Comparison of ENCODE assay signal across 8 mouse cellular contexts in the genomic region with DNA sequence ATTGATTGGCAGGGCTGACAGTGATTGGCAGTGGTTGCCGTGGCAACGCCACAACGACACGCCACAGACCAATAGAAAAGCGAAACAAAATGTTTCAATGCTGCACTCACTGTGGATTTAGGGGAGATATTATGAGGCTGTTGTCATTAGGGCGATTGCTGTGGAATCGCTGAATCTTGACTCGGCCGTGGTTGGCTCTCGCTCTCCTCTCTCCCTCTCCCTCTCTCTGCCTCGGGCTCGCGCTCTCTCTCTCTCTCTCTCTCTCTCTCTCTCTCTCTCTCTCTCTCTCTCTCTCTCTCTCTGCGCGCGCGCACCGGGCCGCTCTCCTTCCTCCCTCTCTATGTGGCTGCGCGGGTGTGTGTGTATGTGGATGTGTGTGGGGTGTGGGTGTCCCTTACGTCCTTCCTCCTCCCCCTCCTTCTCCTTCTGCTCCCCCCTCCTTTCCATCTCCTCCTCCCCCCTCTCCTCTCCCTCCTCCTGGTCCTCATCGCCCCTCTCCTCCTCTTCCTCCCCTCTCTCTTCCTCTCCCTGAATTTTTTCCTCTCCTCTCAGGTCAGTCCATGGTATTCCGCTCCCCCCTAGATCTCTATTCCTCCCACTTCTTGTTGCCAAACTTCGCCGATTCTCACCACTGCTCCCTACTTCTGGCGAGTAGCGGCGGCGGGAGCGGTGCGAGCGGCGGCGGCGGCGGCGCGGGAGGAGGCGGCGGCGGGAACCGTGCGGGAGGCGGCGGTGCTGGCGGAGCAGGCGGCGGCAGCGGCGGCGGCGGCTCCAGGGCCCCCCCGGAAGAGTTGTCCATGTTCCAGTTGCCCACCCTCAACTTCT. TPM values are rescaled to one million over a fixed set of nuclear protein-coding genes. Genes with fewer than 3 reads are reported as not detected.
DNase-seq lines count a peak whose midpoint lies in the region; ATAC-seq and TF ChIP-seq lines count a peak whose summit lies in the region.

No protein-coding gene starts in this region.

- TF ChIP-seq CTCF in cerebellum, adult 2 months (IDR thresholded peaks at IDR 0.05; ENCODE audit: borderline replicate concordance, insufficient read depth, low read depth, low read length): no peak
- no peak for TF ChIP-seq CTCF in E14TG2a.4 (conservative IDR thresholded peaks at IDR 0.05; ENCODE audit: low read length)
- TF ChIP-seq CTCF in liver, postnatal 0 days (IDR thresholded peaks at IDR 0.05; ENCODE audit: low read depth): no peak

- no peaks in the 10 kb centered on the region for H3K4me1 ChIP-seq in cerebellum, adult 2 months (ENCODE audit: control insufficient read depth, insufficient read depth, low read length)
- peaks cover 66% of the 10 kb centered on the region for H3K4me1 ChIP-seq in E14TG2a.4 (replicated peaks; ENCODE audit: low read depth, low read length)
- H3K4me1 ChIP-seq in forebrain, embryonic 15.5 days: peaks cover 39% of the 10 kb centered on the region
- H3K4me1 ChIP-seq in liver, postnatal 0 days (ENCODE audit: insufficient read depth): 0 out of 2 replicates have a peak, but pooled peaks cover 4% of the 10 kb centered on the region

- TF ChIP-seq POLR2A in cerebellum, adult 2 months (IDR thresholded peaks at IDR 0.05; ENCODE audit: borderline replicate concordance, insufficient read depth, low read length): no peak

- H3K4me2 ChIP-seq in forebrain, embryonic 15.5 days (replicated peaks): peak overlapping the region; percentile 71
- peak overlapping the region; percentile 9; the same call in 1 of the 2 replicates for H3K4me2 ChIP-seq in liver, postnatal 0 days (ENCODE audit: low read depth, low read length)

- H3K4me3 ChIP-seq in cerebellum, adult 2 months (replicated peaks; ENCODE audit: insufficient read depth, low read depth, low read length): peak overlapping the region; percentile 15
- H3K4me3 ChIP-seq in E14TG2a.4 (replicated peaks; ENCODE audit: low read length): 0 out of 2 replicates have a peak overlapping the region, but pooled peaks have one; percentile 20
- H3K4me3 ChIP-seq in forebrain, embryonic 15.5 days: peak overlapping the region; percentile 45
- H3K4me3 ChIP-seq in liver, postnatal 0 days (ENCODE audit: low read depth, low read length): no peak overlapping the region

- H3K36me3 ChIP-seq in E14TG2a.4 (ENCODE audit: insufficient read depth, low read length): no peaks in the 10 kb centered on the region
- H3K36me3 ChIP-seq in forebrain, embryonic 15.5 days: no peaks in the 10 kb centered on the region
- H3K36me3 ChIP-seq in liver, postnatal 0 days (replicated peaks; ENCODE audit: insufficient read depth, low read length): no peaks in the 10 kb centered on the region

- 1% methylated on average over 53 of the region's 54 CpGs for WGBS in cerebellum, adult 2 months
- under 1% methylated on average over 46 of the region's 54 CpGs for WGBS in forebrain, embryonic 15.5 days
- WGBS in liver, postnatal 0 days (ENCODE audit: insufficient replicate concordance): 2% methylated on average over 50 of the region's 54 CpGs

- peak overlapping the region; percentile 56 for H3K9ac ChIP-seq in forebrain, embryonic 15.5 days (replicated peaks)
- no peak overlapping the region for H3K9ac ChIP-seq in liver, postnatal 0 days (replicated peaks)

- TF ChIP-seq EP300 in liver, postnatal 0 days (IDR thresholded peaks at IDR 0.05; ENCODE audit: low read depth): no peak

- ATAC-seq in forebrain, embryonic 15.5 days (replicated peaks): peak; percentile 72
- no peak for ATAC-seq in liver, postnatal 0 days

- no peaks in the 10 kb centered on the region for H3K9me3 ChIP-seq in E14TG2a.4 (ENCODE audit: low read length)
- no peaks in the 10 kb centered on the region for H3K9me3 ChIP-seq in forebrain, embryonic 15.5 days
- H3K9me3 ChIP-seq in liver, postnatal 0 days (ENCODE audit: low read length): no peaks in the 10 kb centered on the region

- DNase-seq in cerebellum, adult 2 months: no peak
- no peak for DNase-seq in cerebellum, postnatal 14 days
- no peak for DNase-seq in liver, postnatal 0 days
- DNase-seq in ovary, postnatal 10 days (ENCODE audit: low spot score): no peak
- no peak for DNase-seq in cerebellum, adult 11 months
- no peak for DNase-seq in yolk sac, embryonic 10.5 days (ENCODE audit: low spot score)

- no peak overlapping the region for H3K27ac ChIP-seq in cerebellum, adult 2 months (ENCODE audit: insufficient read depth, low read length)
- H3K27ac ChIP-seq in forebrain, embryonic 15.5 days (replicated peaks): peak overlapping the region; percentile 84
- H3K27ac ChIP-seq in liver, postnatal 0 days (ENCODE audit: low read depth): no peak overlapping the region

- peaks cover 18% of the 10 kb centered on the region for H3K27me3 ChIP-seq in cerebellum, adult 2 months (ENCODE audit: control insufficient read depth, insufficient read depth, low read length)
- H3K27me3 ChIP-seq in E14TG2a.4 (ENCODE audit: insufficient read depth, low read length): peaks cover 99% of the 10 kb centered on the region
- H3K27me3 ChIP-seq in forebrain, embryonic 15.5 days: peaks cover 78% of the 10 kb centered on the region
- peaks cover 100% of the 10 kb centered on the region for H3K27me3 ChIP-seq in liver, postnatal 0 days (ENCODE audit: insufficient read depth, low read length)

RNA-seq across cellular contexts. Expression of a gene that starts 7.5 kb away (rescaled TPM):
- 1.3 and 1.8 TPM in 2 replicates for polyA plus RNA-seq in cerebellum, adult 2 months (2012; rRNA removed)
- 18.0 and 21.7 TPM in 2 replicates for polyA plus RNA-seq in forebrain, embryonic 15.5 days (2015; fragmentation: Nextera tagmentation; extraction: Ambion mirVana)
- not detected in 2 replicates for polyA plus RNA-seq in liver, postnatal 0 days (2015; fragmentation: Nextera tagmentation; extraction: Ambion mirVana)
